Mouse (Mus musculus) layer of hippocampus, adult 2 months (tissue): Measurements from ENCODE around the gene Ndufs1. TPM values are rescaled to one million over a fixed set of nuclear protein-coding genes. Genes with fewer than 3 reads are reported as not detected.
A peak's percentile ranks its signal among the peaks of the same experiment; 100 is the strongest.
"Not testable (repeated sequence)": the region's sequence is repeated elsewhere in the genome, so short reads cannot be mapped to it uniquely, and the experiment has no call there.

Experiments
- DNase-seq, 2 experiments: peaks; one replicate each; pipeline ENCODE4 v3.0.0; 2022; ENCODE audit warnings: low spot score in 2 of 2
- H3K27ac ChIP-seq: fragments of 200-600 bp; 2 replicates; pipeline ENCODE4 v1.8.1; 2022
- H3K4me3 ChIP-seq: fragments of 200-600 bp; 2 replicates; pipeline ENCODE4 v1.8.1; 2022; ENCODE audit warnings: mild to moderate bottlenecking
- CTCF ChIP-seq: fragments of 200-600 bp; conservative IDR thresholded peaks from 2 replicates; pipeline ENCODE4 v1.8.1; 2022; ENCODE audit warnings: antibody characterized with exemption, mild to moderate bottlenecking, moderate library complexity
- total RNA-seq, 2 experiments: library from RNA; stranded (reverse); gene quantifications; 2 replicates each; pipeline ENCODE4 v1.2.3; 2021

Ndufs1 gene
- total RNA-seq, 2 experiments from 2014 or later: 153 to 155 TPM

- TF ChIP-seq CTCF: no peak
- H3K27ac ChIP-seq: peak overlapping the region; percentile 49
- H3K4me3 ChIP-seq: no peak overlapping the region
- DNase-seq: no peak
Measured at GRCm38 (mm10) chr1:63203471-63203870, 26.8 kb upstream of the Ndufs1 start.

- Histone ChIP-seq H3K27ac (no peak overlapping the region), H3K4me3 (no peak overlapping the region)
- TF ChIP-seq CTCF: no peak
- no peak for DNase-seq
Measured at GRCm38 (mm10) chr1:63201672-63202071, 25.0 kb upstream of the Ndufs1 start.

- DNase-seq: no peak
- no peak overlapping the region for H3K27ac ChIP-seq
- H3K4me3 ChIP-seq: no peak overlapping the region
- TF ChIP-seq CTCF: no peak
Measured at GRCm38 (mm10) chr1:63200322-63200721, 23.7 kb upstream of the Ndufs1 start.

- no peak for TF ChIP-seq CTCF
- Histone ChIP-seq H3K27ac (no peak overlapping the region), H3K4me3 (no peak overlapping the region)
- no peak for DNase-seq
Measured at GRCm38 (mm10) chr1:63199387-63199786, 22.8 kb upstream of the Ndufs1 start.

- no peak overlapping the region for H3K27ac ChIP-seq
- H3K4me3 ChIP-seq: no peak overlapping the region
- no peak for DNase-seq
- no peak for TF ChIP-seq CTCF
Measured at GRCm38 (mm10) chr1:63195848-63196512, 19.3 kb upstream of the Ndufs1 start.

GRCm38 (mm10) chr1:63192306-63193065 lies 15.9 kb upstream of the Ndufs1 start:
- TF ChIP-seq CTCF: no peak
- Histone ChIP-seq H3K4me3 (no peak overlapping the region), H3K27ac (no peak overlapping the region)
- no peak for DNase-seq

GRCm38 (mm10) chr1:63190851-63191250 lies 14.2 kb upstream of the Ndufs1 start:
- no peak overlapping the region; the same call in 1 of the 2 replicates for H3K27ac ChIP-seq
- no peak overlapping the region for H3K4me3 ChIP-seq
- TF ChIP-seq CTCF: no peak
- DNase-seq: no peak

GRCm38 (mm10) chr1:63188536-63188935 lies 11.9 kb upstream of the Ndufs1 start:
- H3K27ac ChIP-seq: no peak overlapping the region
- no peak overlapping the region for H3K4me3 ChIP-seq
- TF ChIP-seq CTCF: no peak
- no peak for DNase-seq

GRCm38 (mm10) chr1:63185430-63185829 lies 8.8 kb upstream of the Ndufs1 start:
- not testable (repeated sequence) for DNase-seq, H3K4me3 ChIP-seq, H3K27ac ChIP-seq

GRCm38 (mm10) chr1:63182636-63183270 lies 6.1 kb upstream of the Ndufs1 start:
- H3K27ac ChIP-seq: 0 out of 2 replicates have a peak overlapping the region, but pooled peaks have one; percentile 9
- DNase-seq: peak in 1 of 2 experiments; percentile 75
- TF ChIP-seq CTCF: peak; percentile 93
- H3K4me3 ChIP-seq: no peak overlapping the region

GRCm38 (mm10) chr1:63182212-63182611 lies 5.6 kb upstream of the Ndufs1 start:
- DNase-seq: no peak
- no peak for TF ChIP-seq CTCF
- H3K27ac ChIP-seq: no peak overlapping the region
- no peak overlapping the region for H3K4me3 ChIP-seq

GRCm38 (mm10) chr1:63181480-63181879 lies 4.8 kb upstream of the Ndufs1 start:
- DNase-seq: no peak
- TF ChIP-seq CTCF: no peak
- H3K27ac ChIP-seq: no peak overlapping the region

GRCm38 (mm10) chr1:63181019-63181418 lies 4.4 kb upstream of the Ndufs1 start:
- peak; percentile 92 to 94 for DNase-seq
- Histone ChIP-seq H3K27ac (no peak overlapping the region), H3K4me3 (no peak overlapping the region)
- TF ChIP-seq CTCF: peak; percentile 94

More at GRCm38 (mm10) chr1:63181480-63181879, 4.8 kb upstream of the Ndufs1 start:
- no peak overlapping the region for H3K4me3 ChIP-seq

- DNase-seq, H3K4me3 ChIP-seq, H3K27ac ChIP-seq: not testable (repeated sequence)
Measured at GRCm38 (mm10) chr1:63180575-63180974, 3.9 kb upstream of the Ndufs1 start.
